Mouse (Mus musculus): ENCODE measurements at regions not wholly inside any gene's neighbourhood (a gene's known extent, or its start where the extent isn't known, plus 50 kb on each side); places are given as distances from the start of the nearest gene placed in this dataset.

DNA sequence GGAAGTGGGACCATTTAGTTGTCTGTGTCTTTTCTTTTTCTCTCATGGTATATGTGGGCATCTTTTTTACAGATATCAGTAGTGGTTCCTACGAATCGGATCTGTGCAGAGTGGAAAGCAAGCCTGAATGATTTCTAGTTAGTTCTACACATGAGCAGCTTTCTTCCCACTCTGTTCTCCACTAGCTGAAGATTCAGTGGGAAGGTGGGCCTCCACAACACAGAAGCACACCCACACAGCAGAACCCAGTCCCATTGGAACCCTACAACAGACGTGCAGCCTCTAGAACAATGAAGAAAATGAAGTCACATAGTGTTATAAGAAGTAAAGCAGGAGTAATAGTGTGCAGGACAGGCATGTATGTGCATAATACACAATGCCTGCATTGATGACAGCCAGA, 425.0 kb upstream of the Atp10a start:
- no peak for TF ChIP-seq CHD2 (IDR thresholded peaks at IDR 0.05; ENCODE audit: low read depth, low read length)
- TF ChIP-seq ZNF384 (IDR thresholded peaks at IDR 0.05; ENCODE audit: low read depth, low read length): no peak
- TF ChIP-seq MAFK (IDR thresholded peaks at IDR 0.05; ENCODE audit: insufficient read depth, low read depth, low read length): no peak
- no peak for TF ChIP-seq ZC3H11A (IDR thresholded peaks at IDR 0.05; ENCODE audit: borderline replicate concordance, low read depth, low read length)
- TF ChIP-seq HCFC1 (IDR thresholded peaks at IDR 0.05; ENCODE audit: borderline replicate concordance, insufficient read depth, low read length): no peak

Data from ES-E14 (cell line).